Mouse (Mus musculus) inflammation-experienced regulatory T-cells (primary cell): ENCODE data around the gene Cyp2ab1. TPM values are rescaled to one million over a fixed set of nuclear protein-coding genes. Genes with fewer than 3 reads are reported as not detected.

Experiments used
- polyA plus RNA-seq, 2 experiments: library from polyadenylated mRNA; unstranded; fragments of 100-300 nt; shearing (Covaris generic); gene quantifications; one replicate each; pipeline ENCODE4 v1.2.1; 2017

Cyp2ab1 gene
- under 1 TPM in 1 of 2 experiments, not detected in 1; 0.21 TPM for polyA plus RNA-seq

GRCm38 (mm10) chr16:20325286-20325685 lies at the start of gene Cyp2ab1:
TSS of gene Cyp2ab1 (minus strand) at chr16:20325404.

GRCm38 (mm10) chr16:20301770-20302649 lies 23.2 kb downstream of the Cyp2ab1 start, which contains the start of gene Parl:
TSS of gene Parl (minus strand) at chr16:20302387.

Other genes starting within 250 kb of the Cyp2ab1 start
- gene Klhl24, start 227.9 kb downstream of the Cyp2ab1 start, polyA plus RNA-seq: 10 to 100 TPM; 50.5 to 53.9 TPM
- gene Yeats2, start 184.3 kb downstream of the Cyp2ab1 start, polyA plus RNA-seq: 10 to 100 TPM; 16.2 to 31.3 TPM
- under 1 TPM in 1 of 2 experiments, not detected in 1; 0.16 TPM for gene Map6d1, start 84.0 kb downstream of the Cyp2ab1 start, polyA plus RNA-seq
- gene Parl, start 23.0 kb downstream of the Cyp2ab1 start, polyA plus RNA-seq: 10 to 100 TPM; 75.1 to 78.1 TPM
- gene Abcc5, start 101.0 kb upstream of the Cyp2ab1 start, polyA plus RNA-seq: 10 to 100 TPM; 27.0 to 32.6 TPM
- gene Eif2b5, start 173.4 kb upstream of the Cyp2ab1 start, polyA plus RNA-seq: 10 to 100 TPM; 70.2 to 83.7 TPM
- 10 to 100 TPM; 24.1 to 26.7 TPM for gene Dvl3, start 191.6 kb upstream of the Cyp2ab1 start, polyA plus RNA-seq
- 100 to 1,000 TPM; 385 to 421 TPM for gene Ap2m1, start 210.1 kb upstream of the Cyp2ab1 start, polyA plus RNA-seq
- gene Abcf3, start 223.2 kb upstream of the Cyp2ab1 start, polyA plus RNA-seq: 100 to 1,000 TPM in 1 of 2 experiments, 10 to 100 TPM in 1; 65.1 to 102 TPM